Mouse (Mus musculus): ENCODE measurements around the gene Krt86. TPM values are rescaled to one million over a fixed set of nuclear protein-coding genes. Genes with fewer than 3 reads are reported as not detected.

The Krt86 gene
- polyA plus RNA-seq (2012; ENCODE audit: insufficient read depth, insufficient read length, missing spikeins): not detected in 2 replicates

DNA sequence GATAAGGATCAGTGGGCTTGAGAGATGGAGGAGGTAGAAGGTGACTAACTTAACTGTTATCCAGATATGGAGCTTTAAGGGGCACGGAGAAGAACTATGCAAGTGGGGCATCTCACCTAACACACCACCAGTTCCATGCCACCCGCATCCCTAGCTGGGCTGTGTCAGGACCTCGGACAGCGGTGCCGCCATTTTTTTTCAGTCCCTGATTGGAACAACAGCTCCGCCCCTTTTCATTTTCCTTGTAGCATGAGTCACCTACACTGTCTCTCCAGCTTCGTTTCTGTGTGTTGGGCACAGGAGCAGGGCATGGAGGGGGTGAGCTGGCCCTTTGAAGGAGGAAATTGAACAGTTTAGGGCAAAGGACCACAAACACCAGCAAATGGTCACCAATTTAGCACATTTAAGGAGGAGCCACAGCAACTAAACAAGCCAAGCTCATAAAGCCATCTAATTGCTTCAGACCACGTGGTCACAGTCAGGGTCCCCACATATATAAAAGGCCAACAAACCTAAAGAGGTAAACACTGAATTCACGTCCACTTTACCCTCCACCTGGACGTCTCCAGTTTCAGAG lies at the start of gene Krt86:
Krt86 (plus strand) TSS at position 527 of the 577 bp plus-strand sequence.
- Histone ChIP-seq H3K4me1 (ENCODE audit: control insufficient read depth, insufficient read depth, low read length) (no peaks in the 10 kb centered on the region), H3K4me3 (ENCODE audit: insufficient read depth, low read length) (no peak within 1 kb of the TSS), H3K27ac (ENCODE audit: insufficient read depth, low read depth, low read length) (no peak within 1 kb of the TSS)
- TF ChIP-seq POLR2A (IDR thresholded peaks at IDR 0.05; ENCODE audit: borderline replicate concordance, low read depth, low read length): no peak
- TF ChIP-seq CTCF (IDR thresholded peaks at IDR 0.05; ENCODE audit: low read depth, low read length): no peak

DNA sequence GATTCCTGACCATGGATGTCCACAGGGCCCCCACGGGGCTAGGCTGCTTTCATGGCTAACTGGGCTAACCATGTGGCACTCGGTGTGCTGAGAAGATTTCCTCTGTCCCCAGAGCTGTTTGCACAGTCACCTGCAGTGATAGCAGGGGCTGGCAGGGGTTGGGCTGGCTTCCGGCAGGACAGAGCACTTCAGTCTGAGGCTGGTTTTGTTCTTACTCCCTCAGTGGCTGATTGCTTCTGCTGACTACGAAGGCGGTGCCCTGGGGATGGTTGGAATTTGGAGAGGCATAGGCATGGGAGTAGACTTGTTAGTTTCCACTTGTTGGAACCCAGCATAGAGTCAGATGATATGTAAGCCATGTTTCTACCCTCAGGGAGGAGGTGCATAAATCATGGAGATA lies 48.4 kb upstream of the Krt86 start:
- no peaks in the 10 kb centered on the region for H3K4me1 ChIP-seq (ENCODE audit: control insufficient read depth, insufficient read depth, low read length)
- TF ChIP-seq POLR2A (IDR thresholded peaks at IDR 0.05; ENCODE audit: borderline replicate concordance, low read depth, low read length) (no peak), CTCF (IDR thresholded peaks at IDR 0.05; ENCODE audit: low read depth, low read length) (no peak)
- no peak overlapping the region for H3K27ac ChIP-seq (ENCODE audit: insufficient read depth, low read depth, low read length)
- no peak overlapping the region for H3K4me3 ChIP-seq (ENCODE audit: insufficient read depth, low read length)

DNA sequence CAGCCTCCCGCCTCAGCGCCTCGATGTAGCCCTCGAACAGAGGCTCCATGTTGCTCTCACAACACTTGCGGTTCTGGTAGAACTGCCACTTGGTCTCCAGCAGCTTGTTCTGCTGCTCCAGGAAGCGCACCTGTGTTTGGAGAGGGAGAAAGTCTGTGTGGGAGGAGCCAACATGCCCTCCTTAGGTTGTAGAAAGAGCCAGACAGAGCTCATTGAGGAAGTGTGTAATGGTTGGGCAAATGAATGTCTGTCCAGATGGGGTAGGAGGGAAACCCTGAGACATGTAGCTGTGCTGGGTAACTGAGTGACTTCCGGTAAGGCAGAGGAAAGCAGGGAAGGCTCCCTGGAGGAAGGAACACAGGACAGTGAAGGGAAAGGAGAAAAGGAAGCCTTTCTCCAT lies 36.7 kb upstream of the Krt86 start:
- Histone ChIP-seq H3K27ac (ENCODE audit: insufficient read depth, low read depth, low read length) (no peak overlapping the region), H3K4me1 (ENCODE audit: control insufficient read depth, insufficient read depth, low read length) (no peaks in the 10 kb centered on the region), H3K4me3 (ENCODE audit: insufficient read depth, low read length) (no peak overlapping the region)
- TF ChIP-seq POLR2A (IDR thresholded peaks at IDR 0.05; ENCODE audit: borderline replicate concordance, low read depth, low read length): no peak

DNA sequence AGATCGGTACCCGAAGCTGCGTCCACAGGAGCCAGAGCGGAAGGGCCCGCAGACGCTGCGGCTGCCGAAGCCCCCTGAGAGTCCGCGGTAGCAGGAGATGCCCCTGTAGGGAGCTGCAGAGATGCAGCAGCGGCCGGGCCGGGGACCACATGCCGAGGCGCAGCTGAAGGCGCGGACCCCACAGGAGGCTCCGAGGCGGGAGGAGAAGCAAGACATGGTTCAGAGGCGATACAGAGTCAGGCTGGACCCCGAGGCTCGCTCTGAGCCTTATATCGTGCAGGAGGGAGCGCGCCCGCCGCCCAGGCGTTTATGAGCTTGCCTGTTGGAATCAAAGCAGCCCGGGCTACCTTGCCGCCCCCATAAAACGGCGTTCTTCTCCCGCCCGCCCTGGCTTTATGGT lies 34.7 kb upstream of the Krt86 start, which contains the start of gene Krt87:
Krt87 (minus strand) TSS at position 250 of the 400 bp plus-strand sequence.
- no peaks in the 10 kb centered on the region for H3K4me1 ChIP-seq (ENCODE audit: control insufficient read depth, insufficient read depth, low read length)
- no peak within 1 kb of the TSS for H3K4me3 ChIP-seq (ENCODE audit: insufficient read depth, low read length)
- H3K27ac ChIP-seq (ENCODE audit: insufficient read depth, low read depth, low read length): no peak within 1 kb of the TSS
- TF ChIP-seq POLR2A (IDR thresholded peaks at IDR 0.05; ENCODE audit: borderline replicate concordance, low read depth, low read length) (no peak), CTCF (IDR thresholded peaks at IDR 0.05; ENCODE audit: low read depth, low read length) (no peak)

DNA sequence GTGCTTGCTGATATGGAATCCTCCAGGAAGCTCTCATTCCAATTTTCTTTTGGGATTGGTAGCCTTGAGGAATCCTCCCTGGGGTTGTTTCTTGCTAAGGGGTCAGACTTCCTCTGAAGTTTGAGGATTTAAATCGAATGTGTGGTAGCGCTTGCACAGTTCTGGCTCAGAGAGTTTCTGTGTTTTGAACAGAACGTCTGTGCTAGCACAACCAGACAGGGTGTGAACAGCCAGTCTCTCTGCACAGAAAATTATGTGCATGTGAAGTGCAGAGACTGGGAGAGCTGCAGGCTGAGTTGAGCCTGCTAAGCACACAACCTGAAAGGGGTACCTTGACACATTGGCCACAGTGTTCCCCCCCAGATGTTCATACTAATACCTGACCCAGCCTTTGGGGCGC lies 32.4 kb upstream of the Krt86 start:
- no peak overlapping the region for H3K27ac ChIP-seq (ENCODE audit: insufficient read depth, low read depth, low read length)
- TF ChIP-seq CTCF (IDR thresholded peaks at IDR 0.05; ENCODE audit: low read depth, low read length) (no peak), POLR2A (IDR thresholded peaks at IDR 0.05; ENCODE audit: borderline replicate concordance, low read depth, low read length) (no peak)
- no peaks in the 10 kb centered on the region for H3K4me1 ChIP-seq (ENCODE audit: control insufficient read depth, insufficient read depth, low read length)
- no peak overlapping the region for H3K4me3 ChIP-seq (ENCODE audit: insufficient read depth, low read length)

DNA sequence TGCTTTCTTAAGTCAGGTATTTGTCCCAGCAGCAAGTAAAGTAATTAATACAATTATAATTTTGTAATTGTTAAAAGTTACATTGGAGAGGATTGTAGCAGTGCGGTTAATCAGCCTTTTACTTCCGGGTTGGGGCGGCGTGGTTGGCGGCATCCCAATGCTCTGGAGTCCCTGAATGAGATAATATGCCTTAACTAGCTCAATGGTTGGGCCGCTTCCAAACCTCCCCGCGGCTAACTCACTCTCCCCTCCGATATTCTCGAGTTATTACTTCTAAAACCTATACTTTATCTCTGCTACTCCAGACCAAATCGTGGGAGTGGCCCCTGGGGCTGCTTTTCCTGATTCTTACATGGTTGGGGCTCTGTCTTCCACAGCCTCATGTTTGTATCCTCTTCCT lies 26.7 kb upstream of the Krt86 start:
- Histone ChIP-seq H3K4me3 (ENCODE audit: insufficient read depth, low read length) (no peak overlapping the region), H3K4me1 (ENCODE audit: control insufficient read depth, insufficient read depth, low read length) (no peaks in the 10 kb centered on the region), H3K27ac (ENCODE audit: insufficient read depth, low read depth, low read length) (no peak overlapping the region)
- TF ChIP-seq CTCF (IDR thresholded peaks at IDR 0.05; ENCODE audit: low read depth, low read length): no peak
- no peak for TF ChIP-seq POLR2A (IDR thresholded peaks at IDR 0.05; ENCODE audit: borderline replicate concordance, low read depth, low read length)

DNA sequence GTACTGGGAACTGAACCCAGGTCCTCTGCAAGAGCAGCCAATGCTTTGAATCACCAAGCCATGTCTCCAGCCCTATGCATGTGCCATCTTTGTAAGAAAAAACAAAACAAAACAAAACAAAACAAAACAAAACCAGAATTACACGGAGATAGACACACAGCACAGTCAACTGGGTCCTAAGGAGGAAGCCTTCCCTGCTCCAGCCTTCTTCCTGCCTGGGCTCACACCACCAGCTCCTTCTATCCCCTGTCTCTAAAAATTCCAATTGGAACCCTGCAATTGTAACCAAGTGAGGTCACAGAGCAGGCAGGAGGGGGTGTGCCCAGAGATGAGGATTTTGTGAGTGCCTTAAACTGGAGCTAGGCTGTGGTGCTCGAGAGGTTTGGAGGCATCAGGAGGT lies 25.8 kb upstream of the Krt86 start, which contains the start of gene Krt88:
Krt88 (plus strand) TSS at position 301 of the 400 bp plus-strand sequence.
- Histone ChIP-seq H3K27ac (ENCODE audit: insufficient read depth, low read depth, low read length) (no peak within 1 kb of the TSS), H3K4me1 (ENCODE audit: control insufficient read depth, insufficient read depth, low read length) (no peaks in the 10 kb centered on the region), H3K4me3 (ENCODE audit: insufficient read depth, low read length) (no peak within 1 kb of the TSS)
- TF ChIP-seq POLR2A (IDR thresholded peaks at IDR 0.05; ENCODE audit: borderline replicate concordance, low read depth, low read length) (no peak), CTCF (IDR thresholded peaks at IDR 0.05; ENCODE audit: low read depth, low read length) (no peak)

DNA sequence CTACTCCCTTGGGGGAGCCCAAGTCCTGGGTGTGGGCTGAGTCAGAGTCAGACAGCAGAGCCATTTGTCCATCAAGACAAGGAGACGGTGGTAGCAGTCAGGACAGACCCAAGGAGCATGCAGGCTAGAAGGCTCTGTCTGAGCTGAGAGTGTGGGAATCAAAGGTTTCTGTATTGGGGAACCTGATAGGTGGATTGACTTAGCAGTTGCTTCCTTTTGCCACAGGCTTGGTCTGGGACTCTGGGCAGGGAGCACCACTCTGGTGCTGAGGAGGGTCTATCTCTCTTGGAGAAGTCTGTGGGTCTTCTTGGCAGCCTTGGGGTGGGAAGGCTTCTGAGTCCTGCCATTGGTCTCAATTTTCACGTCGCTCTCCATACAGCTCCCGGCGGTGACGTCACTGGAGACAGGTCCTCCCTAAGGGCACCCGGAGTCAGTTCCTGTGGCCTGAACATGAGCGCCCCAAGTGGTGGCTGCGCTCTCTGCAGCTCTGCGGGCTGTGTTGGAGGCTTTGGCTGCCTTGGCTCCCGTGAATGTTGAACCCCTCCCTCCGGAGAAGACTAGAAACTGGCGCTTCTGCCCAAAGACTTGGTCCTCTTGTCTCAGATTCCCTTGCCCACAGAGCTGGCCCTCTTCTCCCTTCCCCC lies 20.1 kb upstream of the Krt86 start:
- Histone ChIP-seq H3K4me3 (ENCODE audit: insufficient read depth, low read length) (no peak overlapping the region), H3K27ac (ENCODE audit: insufficient read depth, low read depth, low read length) (no peak overlapping the region), H3K4me1 (ENCODE audit: control insufficient read depth, insufficient read depth, low read length) (no peaks in the 10 kb centered on the region)
- peak; percentile 58 for TF ChIP-seq CTCF (IDR thresholded peaks at IDR 0.05; ENCODE audit: low read depth, low read length)
- no peak for TF ChIP-seq POLR2A (IDR thresholded peaks at IDR 0.05; ENCODE audit: borderline replicate concordance, low read depth, low read length)

DNA sequence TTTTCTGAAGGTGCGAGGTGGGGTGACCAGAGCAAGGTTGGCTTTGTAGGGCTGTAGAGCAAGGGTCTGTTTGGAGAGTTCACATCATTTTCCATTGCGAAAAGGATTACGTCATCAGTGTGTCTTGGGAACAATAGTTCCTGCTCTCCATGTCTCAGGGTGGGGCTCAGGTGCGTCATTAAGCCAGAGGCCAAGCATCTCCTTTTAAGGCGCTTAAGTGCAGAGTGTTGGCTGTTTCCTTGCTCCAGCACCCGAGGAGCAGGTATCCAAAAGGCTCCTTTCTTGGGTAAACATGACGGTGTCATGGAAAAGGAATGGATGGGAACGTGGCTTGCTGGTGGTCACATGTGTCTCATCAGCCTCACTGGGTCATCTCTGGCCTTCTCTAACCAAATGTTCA lies 18.5 kb upstream of the Krt86 start:
- TF ChIP-seq POLR2A (IDR thresholded peaks at IDR 0.05; ENCODE audit: borderline replicate concordance, low read depth, low read length) (no peak), CTCF (IDR thresholded peaks at IDR 0.05; ENCODE audit: low read depth, low read length) (no peak)
- Histone ChIP-seq H3K27ac (ENCODE audit: insufficient read depth, low read depth, low read length) (no peak overlapping the region), H3K4me3 (ENCODE audit: insufficient read depth, low read length) (no peak overlapping the region), H3K4me1 (ENCODE audit: control insufficient read depth, insufficient read depth, low read length) (no peaks in the 10 kb centered on the region)

DNA sequence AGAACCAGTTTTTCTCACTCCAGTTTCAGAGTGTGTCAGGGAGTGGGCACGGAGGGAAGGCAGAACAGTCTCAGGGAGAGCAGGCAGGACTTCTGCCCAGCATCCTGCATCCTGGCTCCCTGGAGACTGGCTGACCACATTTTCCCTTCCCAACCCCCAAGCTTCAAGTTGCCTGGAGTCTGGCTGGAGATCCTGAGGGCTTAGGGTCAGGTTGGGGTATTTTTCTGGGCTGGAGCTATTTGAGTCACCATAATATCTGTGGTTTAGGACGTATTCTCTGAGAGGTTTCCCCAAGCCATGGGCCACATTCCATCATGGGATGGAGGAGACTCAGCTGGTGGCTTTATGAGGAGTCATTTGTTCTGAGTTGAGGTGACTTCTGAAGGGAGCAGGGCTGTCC lies 18.0 kb upstream of the Krt86 start:
- TF ChIP-seq CTCF (IDR thresholded peaks at IDR 0.05; ENCODE audit: low read depth, low read length) (no peak), POLR2A (IDR thresholded peaks at IDR 0.05; ENCODE audit: borderline replicate concordance, low read depth, low read length) (no peak)
- no peak overlapping the region for H3K27ac ChIP-seq (ENCODE audit: insufficient read depth, low read depth, low read length)
- H3K4me3 ChIP-seq (ENCODE audit: insufficient read depth, low read length): no peak overlapping the region
- H3K4me1 ChIP-seq (ENCODE audit: control insufficient read depth, insufficient read depth, low read length): no peaks in the 10 kb centered on the region
